Mouse (Mus musculus) myocyte (in vitro differentiated cells): ENCODE measurements around the gene Bms1. TPM values are rescaled to one million over a fixed set of nuclear protein-coding genes. Genes with fewer than 3 reads are reported as not detected.

Experiments used
- H3K27me3 ChIP-seq: one replicate; pipeline ENCODE4 v1.6.1; 2011; ENCODE audit not compliant: control insufficient read depth, insufficient read depth, insufficient read length
- H3K36me3 ChIP-seq: one replicate; pipeline ENCODE4 v1.6.1; 2011; ENCODE audit not compliant: control insufficient read depth, insufficient read depth
- H3K4me2 ChIP-seq: one replicate; pipeline ENCODE4 v1.6.1; 2011; ENCODE audit warnings: low read depth, control low read depth
- H3K4me3 ChIP-seq: one replicate; pipeline ENCODE4 v1.5.1; 2011; ENCODE audit warnings: mild to moderate bottlenecking, control low read depth, moderate library complexity
- H3K79me2 ChIP-seq: one replicate; pipeline ENCODE4 v1.6.1; 2011; ENCODE audit not compliant: control insufficient read depth, insufficient read depth
- H3ac ChIP-seq: one replicate; pipeline ENCODE4 v1.6.1; 2011; ENCODE audit not compliant: control insufficient read depth, insufficient read length
- CEBPB ChIP-seq: IDR thresholded peaks from 2 replicates; pipeline ENCODE4 v1.6.1; 2011; ENCODE audit warnings: mild to moderate bottlenecking, moderate library complexity; ENCODE audit not compliant: poor library complexity, insufficient read depth, severe bottlenecking
- E2F4 ChIP-seq: IDR thresholded peaks from one replicate; pipeline ENCODE4 v1.6.1; 2011; ENCODE audit warnings: mild to moderate bottlenecking, control low read depth, moderate library complexity; ENCODE audit not compliant: insufficient read depth
- MAX ChIP-seq: IDR thresholded peaks from one replicate; pipeline ENCODE4 v1.6.1; 2011; ENCODE audit warnings: low read depth, mild to moderate bottlenecking, control low read depth
- MYOD1 ChIP-seq, 3 experiments: IDR thresholded peaks; one replicate each; pipeline ENCODE4 v1.6.1; 2011; ENCODE audit warnings: control low read depth in 2 of 3, low read depth in 2 of 3, mild to moderate bottlenecking in 2 of 3, moderate library complexity in 1 of 3; ENCODE audit not compliant: insufficient read length in 2 of 3, control insufficient read depth in 1 of 3
- MYOG ChIP-seq, 3 experiments: IDR thresholded peaks; one replicate each; pipeline ENCODE4 v1.6.1; 2011; ENCODE audit warnings: control low read depth in 2 of 3, low read depth in 2 of 3, mild to moderate bottlenecking in 2 of 3; ENCODE audit not compliant: insufficient read length in 2 of 3, control insufficient read depth in 1 of 3, insufficient read depth in 1 of 3
- POLR2A ChIP-seq: IDR thresholded peaks from one replicate; pipeline ENCODE4 v1.6.1; 2011; ENCODE audit warnings: low read depth, mild to moderate bottlenecking, control low read depth, moderate library complexity; ENCODE audit not compliant: insufficient read length
- POLR2AphosphoS2 ChIP-seq: IDR thresholded peaks from one replicate; pipeline ENCODE4 v1.6.1; 2011; ENCODE audit warnings: low read depth, control low read depth; ENCODE audit not compliant: insufficient read length
- REST ChIP-seq: IDR thresholded peaks from one replicate; pipeline ENCODE4 v1.6.1; 2011; ENCODE audit warnings: mild to moderate bottlenecking, control low read depth, moderate library complexity; ENCODE audit not compliant: insufficient read depth, insufficient read length
- SRF ChIP-seq: IDR thresholded peaks from one replicate; pipeline ENCODE4 v1.6.1; 2011; ENCODE audit warnings: low read depth; ENCODE audit not compliant: control insufficient read depth, insufficient read length
- TCF12 ChIP-seq: IDR thresholded peaks from one replicate; pipeline ENCODE4 v1.6.1; 2011; ENCODE audit warnings: mild to moderate bottlenecking, control low read depth; ENCODE audit not compliant: poor library complexity, insufficient read depth, severe bottlenecking
- TCF3 ChIP-seq: IDR thresholded peaks from one replicate; pipeline ENCODE4 v1.6.1; 2011; ENCODE audit warnings: low read depth, control low read depth; ENCODE audit not compliant: insufficient read length
- USF1 ChIP-seq: IDR thresholded peaks from one replicate; pipeline ENCODE4 v1.6.1; 2011; ENCODE audit warnings: low read depth, mild to moderate bottlenecking, control low read depth, moderate library complexity
- polyA plus RNA-seq: library from polyadenylated mRNA; unstranded; fragments of >200 nt; fragmentation: generic; extraction: Trizol; gene quantifications from one replicate; pipeline ENCODE4 v1.2.1, GENCODE M21; 2012; ENCODE audit warnings: missing spikeins

Bms1 gene
- polyA plus RNA-seq, 1 experiment: 15.8 TPM

- Histone ChIP-seq H3K36me3 (no peaks in the 10 kb centered on the region), H3ac (no peak overlapping the region), H3K27me3 (no peaks in the 10 kb centered on the region), H3K4me2 (no peak overlapping the region), H3K79me2 (no peaks in the 10 kb centered on the region), H3K4me3 (no peak overlapping the region)
- TF ChIP-seq REST: no peak
- TF ChIP-seq TCF12: no peak
- TF ChIP-seq E2F4: no peak
- no peak for TF ChIP-seq MYOG (IDR thresholded peaks at IDR 0.05; ENCODE audit: control insufficient read depth in 1 of 3, insufficient read depth in 1 of 3, insufficient read length in 2 of 3, low read depth in 2 of 3)
- TF ChIP-seq MYOD1 (IDR thresholded peaks at IDR 0.05; ENCODE audit: control insufficient read depth in 1 of 3, insufficient read length in 2 of 3, low read depth in 2 of 3): no peak
- no peak for TF ChIP-seq MAX
- no peak for TF ChIP-seq USF1
- no peak for TF ChIP-seq CEBPB
- TF ChIP-seq SRF: no peak
- TF ChIP-seq POLR2A: no peak
- TF ChIP-seq POLR2AphosphoS2: no peak
- no peak for TF ChIP-seq TCF3
These were observed 71.1 kb downstream of the Bms1 start for GRCm38 (mm10) chr6:118348186-118348585.

DNA sequence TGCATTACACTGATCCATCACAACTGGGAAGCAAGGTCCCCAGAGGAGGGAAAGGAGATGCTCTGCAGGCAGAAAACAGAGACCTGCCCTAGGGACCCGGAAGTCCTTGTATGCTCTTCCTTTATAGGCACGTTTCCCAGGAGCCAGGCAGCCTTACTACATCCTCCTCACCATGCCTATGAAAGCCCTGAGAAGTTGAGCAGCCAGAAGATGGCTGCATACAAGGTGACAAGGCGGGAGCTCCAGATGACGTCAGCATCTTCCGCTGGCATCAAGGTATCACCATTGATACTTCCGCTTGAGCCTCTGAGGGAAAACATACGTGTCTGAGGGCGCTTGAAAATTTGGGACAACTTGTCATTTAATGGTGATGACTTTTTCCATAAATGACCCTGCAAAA lies 72.0 kb downstream of the Bms1 start:
- TF ChIP-seq TCF12: no peak
- TF ChIP-seq CEBPB: no peak
- TF ChIP-seq USF1: no peak
- TF ChIP-seq MYOG (IDR thresholded peaks at IDR 0.05; ENCODE audit: control insufficient read depth in 1 of 3, insufficient read depth in 1 of 3, insufficient read length in 2 of 3, low read depth in 2 of 3): no peak
- no peak for TF ChIP-seq POLR2AphosphoS2
- no peak for TF ChIP-seq SRF
- TF ChIP-seq MAX: no peak
- TF ChIP-seq POLR2A: no peak
- no peak for TF ChIP-seq MYOD1 (IDR thresholded peaks at IDR 0.05; ENCODE audit: control insufficient read depth in 1 of 3, insufficient read length in 2 of 3, low read depth in 2 of 3)
- no peak for TF ChIP-seq TCF3
- no peak for TF ChIP-seq E2F4
- no peak for TF ChIP-seq REST
- H3ac ChIP-seq: no peak overlapping the region

GRCm38 (mm10) chr6:118341861-118342485 lies 77.3 kb downstream of the Bms1 start:
- H3K27me3 ChIP-seq: no peaks in the 10 kb centered on the region
- H3ac ChIP-seq: no peak overlapping the region

More for the DNA sequence above, 72.0 kb downstream of the Bms1 start:
- no peaks in the 10 kb centered on the region for H3K27me3 ChIP-seq
- H3K79me2 ChIP-seq: no peaks in the 10 kb centered on the region
- H3K36me3 ChIP-seq: no peaks in the 10 kb centered on the region
- no peak overlapping the region for H3K4me2 ChIP-seq
- no peak overlapping the region for H3K4me3 ChIP-seq

DNA sequence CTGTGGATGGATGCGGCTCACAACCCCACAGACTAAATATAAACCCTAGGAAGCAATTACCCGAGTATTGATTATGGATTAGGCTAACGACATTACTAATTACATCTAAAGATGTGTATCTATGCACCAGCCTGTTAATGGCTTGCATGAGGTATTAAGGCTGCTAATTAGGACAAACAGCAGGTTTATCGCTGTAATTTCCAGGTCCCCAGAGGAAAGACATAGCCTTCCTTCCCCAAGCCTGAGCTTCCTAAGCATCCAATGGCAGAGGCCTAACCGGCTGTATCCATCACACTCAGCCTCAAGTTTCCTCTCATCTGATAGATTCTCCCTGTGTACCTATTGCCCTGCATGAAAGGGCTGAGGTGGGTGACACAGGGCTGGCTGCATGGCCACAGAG lies 81.6 kb downstream of the Bms1 start:
- Histone ChIP-seq H3K27me3 (no peaks in the 10 kb centered on the region), H3K4me2 (no peak overlapping the region)

More at GRCm38 (mm10) chr6:118341861-118342485, 77.3 kb downstream of the Bms1 start:
- TF ChIP-seq MYOG (IDR thresholded peaks at IDR 0.05; ENCODE audit: control insufficient read depth in 1 of 3, insufficient read depth in 1 of 3, insufficient read length in 2 of 3, low read depth in 2 of 3) (no peak), POLR2A (no peak), CEBPB (no peak), POLR2AphosphoS2 (no peak)
- H3K36me3 ChIP-seq: no peaks in the 10 kb centered on the region
- no peaks in the 10 kb centered on the region for H3K79me2 ChIP-seq
- no peak overlapping the region for H3K4me3 ChIP-seq
- H3K4me2 ChIP-seq: no peak overlapping the region

More for the DNA sequence above, 81.6 kb downstream of the Bms1 start:
- no peaks in the 10 kb centered on the region for H3K36me3 ChIP-seq
- no peaks in the 10 kb centered on the region for H3K79me2 ChIP-seq
- no peak for TF ChIP-seq TCF3
- TF ChIP-seq MAX: no peak
- TF ChIP-seq SRF: no peak
- no peak for TF ChIP-seq USF1
- no peak for TF ChIP-seq CEBPB
- TF ChIP-seq REST: no peak
- TF ChIP-seq E2F4: no peak
- TF ChIP-seq POLR2AphosphoS2: no peak
- TF ChIP-seq MYOG (IDR thresholded peaks at IDR 0.05; ENCODE audit: control insufficient read depth in 1 of 3, insufficient read depth in 1 of 3, insufficient read length in 2 of 3, low read depth in 2 of 3): no peak
- TF ChIP-seq MYOD1 (IDR thresholded peaks at IDR 0.05; ENCODE audit: control insufficient read depth in 1 of 3, insufficient read length in 2 of 3, low read depth in 2 of 3): no peak
- TF ChIP-seq POLR2A: no peak
- TF ChIP-seq TCF12: no peak
- H3K4me3 ChIP-seq: no peak overlapping the region
- no peak overlapping the region for H3ac ChIP-seq
